Mouse (Mus musculus): Measurements from ENCODE around the gene N4bp2l2.

- no peak for TF ChIP-seq CTCF (IDR thresholded peaks at IDR 0.05; ENCODE audit: control insufficient read depth, insufficient read depth, insufficient read length)
- no peak for TF ChIP-seq MYOG (IDR thresholded peaks at IDR 0.05; ENCODE audit: control insufficient read depth, extremely low read depth, insufficient read length)
- TF ChIP-seq FOSL1 (IDR thresholded peaks at IDR 0.05; ENCODE audit: insufficient read depth, low read length, poor library complexity, severe bottlenecking), result no peak
- TF ChIP-seq USF1 (IDR thresholded peaks at IDR 0.05; ENCODE audit: low read depth), result no peak
- no peak for TF ChIP-seq MAX (IDR thresholded peaks at IDR 0.05)
- TF ChIP-seq CEBPB (IDR thresholded peaks at IDR 0.05; ENCODE audit: low read depth), result no peak
Measured at GRCm38 (mm10) chr5:150589945-150590344, 76.0 kb downstream of the N4bp2l2 start.
